Mouse (Mus musculus) limb, embryonic 12.5 days (tissue): Measurements from ENCODE around the gene Susd1. TPM values are rescaled to one million over a fixed set of nuclear protein-coding genes. Genes with fewer than 3 reads are reported as not detected.

Experiments
- ATAC-seq: fragments of 200-750 bp; cut with Nextera tagmentation; 2 replicates; pipeline ENCODE4 v1.8.0; 2017; ENCODE audit warnings: low read depth, moderate TSS enrichment; ENCODE audit not compliant: insufficient number of reproducible peaks, insufficient read depth, low FRiP score, low TSS enrichment
- H3K27ac ChIP-seq: fragments of 300-500 bp; sonication (generic); 2 replicates; pipeline ENCODE4 v1.5.1; 2016; ENCODE audit warnings: mild to moderate bottlenecking, moderate library complexity
- H3K27me3 ChIP-seq: fragments of 300-500 bp; sonication (generic); 2 replicates; pipeline ENCODE4 v1.6.1; 2016; ENCODE audit warnings: mild to moderate bottlenecking, moderate library complexity
- H3K36me3 ChIP-seq: fragments of 300-500 bp; sonication (generic); 2 replicates; pipeline ENCODE4 v1.6.1; 2016; ENCODE audit warnings: mild to moderate bottlenecking, moderate library complexity
- H3K4me1 ChIP-seq: fragments of 300-500 bp; sonication (generic); replicated peaks from 2 replicates; pipeline ENCODE4 v1.6.1; 2016
- H3K4me2 ChIP-seq: fragments of 300-500 bp; sonication (generic); 2 replicates; pipeline ENCODE4 v1.6.1; 2016; ENCODE audit warnings: mild to moderate bottlenecking, moderate library complexity
- H3K4me3 ChIP-seq: fragments of 300-500 bp; sonication (generic); replicated peaks from 2 replicates; pipeline ENCODE4 v1.5.1; 2016; ENCODE audit warnings: mild to moderate bottlenecking
- H3K9ac ChIP-seq: fragments of 300-500 bp; sonication (generic); replicated peaks from 2 replicates; pipeline ENCODE4 v1.6.1; 2016; ENCODE audit warnings: mild to moderate bottlenecking, moderate library complexity
- H3K9me3 ChIP-seq: fragments of 300-500 bp; sonication (generic); 2 replicates; pipeline ENCODE4 v1.6.1; 2016; ENCODE audit warnings: mild to moderate bottlenecking, moderate library complexity
- WGBS: fragments of 180-500 bp; shearing (Covaris S2); methylation state at CpG from one replicate; pipeline ENCODE4 v1.1.7; 2016; 5-methylcytosine and 5-hydroxymethylcytosine counted together
- polyA plus RNA-seq: library from polyadenylated mRNA; unstranded; fragments of >200 nt; fragmentation: Nextera tagmentation; extraction: Ambion mirVana; gene quantifications from 2 replicates; pipeline ENCODE4 v1.2.1, GENCODE M21; 2016

The Susd1 gene
- polyA plus RNA-seq, 1 experiment from 2014 or later, result 1.2 TPM

DNA sequence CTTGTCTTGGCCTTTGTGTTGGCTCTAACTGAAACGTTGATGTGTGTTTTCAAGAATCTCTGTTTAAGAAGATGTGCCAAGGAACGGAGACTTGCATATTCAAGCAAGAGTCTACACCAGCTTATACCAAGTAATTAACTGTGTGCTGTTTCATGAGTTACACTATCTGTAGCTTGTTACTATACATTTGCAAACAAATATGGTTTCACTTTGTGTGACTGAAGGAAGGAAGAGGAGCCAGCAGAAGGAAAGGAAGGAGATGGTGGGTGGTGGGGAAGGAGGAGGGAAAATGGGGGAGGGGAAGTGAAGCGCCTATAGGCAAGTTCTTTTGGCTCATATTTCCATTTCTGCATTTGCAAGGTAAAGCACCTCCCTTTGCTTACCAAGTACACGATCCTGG is 58.0 kb downstream of the Susd1 start:
- Histone ChIP-seq H3K4me1 (0 out of 2 replicates have a peak, but pooled peaks cover 10% of the 10 kb centered on the region), H3K27me3 (0 out of 2 replicates have a peak, but pooled peaks cover 3% of the 10 kb centered on the region), H3K36me3 (no peaks in the 10 kb centered on the region), H3K4me2 (no peak overlapping the region), H3K9me3 (no peaks in the 10 kb centered on the region), H3K9ac (no peak overlapping the region), H3K4me3 (no peak overlapping the region), H3K27ac (no peak overlapping the region)
- 84% methylated on average over 4 of the region's 4 CpGs for WGBS
- no peak for ATAC-seq

- H3K4me3 ChIP-seq, result no peak overlapping the region
- no peak for ATAC-seq
- H3K27ac ChIP-seq, result no peak overlapping the region
Measured at GRCm38 (mm10) chr4:59379876-59380275, 58.6 kb downstream of the Susd1 start.

DNA sequence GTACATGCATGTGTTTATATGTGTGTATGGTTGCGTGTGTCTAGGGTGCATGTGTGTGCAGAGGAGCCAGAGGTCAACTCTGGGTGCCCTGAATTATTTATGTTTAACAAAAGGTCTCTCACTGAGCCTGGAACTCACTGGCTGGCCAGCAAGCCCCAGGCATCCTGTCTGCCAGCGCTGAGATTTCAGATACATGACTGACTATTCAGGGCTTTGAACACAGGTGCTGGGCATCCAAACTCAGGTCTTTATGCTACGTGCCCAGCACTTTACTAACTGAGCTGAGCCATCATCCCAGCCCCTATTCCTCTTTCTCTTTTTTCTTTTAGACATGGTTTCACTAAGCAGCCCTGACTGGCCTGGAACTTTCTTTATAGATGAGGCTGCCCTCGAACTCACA is 59.8 kb downstream of the Susd1 start:
- WGBS, result 90% methylated on average over 4 of the region's 4 CpGs
- Histone ChIP-seq H3K9ac (no peak overlapping the region), H3K27me3 (no peaks in the 10 kb centered on the region), H3K36me3 (no peaks in the 10 kb centered on the region), H3K4me3 (no peak overlapping the region), H3K9me3 (no peaks in the 10 kb centered on the region), H3K4me2 (no peak overlapping the region), H3K4me1 (0 out of 2 replicates have a peak, but pooled peaks cover 6% of the 10 kb centered on the region), H3K27ac (no peak overlapping the region)
- no peak for ATAC-seq

More at GRCm38 (mm10) chr4:59379876-59380275, 58.6 kb downstream of the Susd1 start:
- Histone ChIP-seq H3K36me3 (no peaks in the 10 kb centered on the region), H3K4me1 (0 out of 2 replicates have a peak, but pooled peaks cover 10% of the 10 kb centered on the region), H3K9ac (no peak overlapping the region), H3K4me2 (no peak overlapping the region), H3K9me3 (no peaks in the 10 kb centered on the region), H3K27me3 (0 out of 2 replicates have a peak, but pooled peaks cover 3% of the 10 kb centered on the region)
- WGBS, result 80% methylated on average over 5 of the region's 5 CpGs

DNA sequence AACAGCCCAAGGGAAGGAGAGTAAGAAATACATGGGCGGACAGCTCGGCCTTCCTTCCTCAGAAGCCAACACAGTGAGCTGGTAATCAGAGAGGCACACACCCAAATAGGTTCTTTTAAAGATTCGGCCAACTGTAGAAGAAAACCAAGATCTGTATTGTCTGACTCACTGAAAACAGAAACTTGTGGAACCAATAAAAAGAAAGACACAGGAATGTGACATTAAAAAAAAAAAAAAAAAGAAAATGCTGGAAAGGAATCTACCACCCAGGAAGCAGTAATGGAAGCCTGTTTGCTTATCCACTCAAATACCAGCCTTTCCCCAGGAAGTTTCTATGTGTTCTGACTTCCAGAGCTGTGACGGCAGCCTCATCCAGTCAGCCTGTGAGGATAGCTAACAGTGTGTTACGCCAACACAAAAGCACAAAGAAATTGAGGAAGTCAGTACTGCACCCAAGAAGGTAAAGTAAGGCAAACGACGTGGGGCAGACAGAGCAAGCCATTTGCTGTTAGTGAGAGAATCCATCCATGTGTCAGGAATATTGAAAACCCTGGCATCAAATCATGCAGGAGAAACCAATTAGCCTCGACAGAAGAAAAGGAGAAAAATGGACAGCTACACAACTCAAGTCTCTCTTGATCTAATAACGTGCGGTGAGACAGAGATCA is 64.0 kb downstream of the Susd1 start:
- H3K4me1 ChIP-seq, result no peaks in the 10 kb centered on the region; the same call in 1 of the 2 replicates
- WGBS, result 61% methylated on average over 10 of the region's 10 CpGs
- no peaks in the 10 kb centered on the region for H3K9me3 ChIP-seq
- H3K27ac ChIP-seq, result no peak overlapping the region
- no peak overlapping the region for H3K9ac ChIP-seq
- H3K36me3 ChIP-seq, result no peaks in the 10 kb centered on the region
- H3K4me2 ChIP-seq, result no peak overlapping the region
- H3K4me3 ChIP-seq, result no peak overlapping the region
- no peak for ATAC-seq
- no peaks in the 10 kb centered on the region for H3K27me3 ChIP-seq

DNA sequence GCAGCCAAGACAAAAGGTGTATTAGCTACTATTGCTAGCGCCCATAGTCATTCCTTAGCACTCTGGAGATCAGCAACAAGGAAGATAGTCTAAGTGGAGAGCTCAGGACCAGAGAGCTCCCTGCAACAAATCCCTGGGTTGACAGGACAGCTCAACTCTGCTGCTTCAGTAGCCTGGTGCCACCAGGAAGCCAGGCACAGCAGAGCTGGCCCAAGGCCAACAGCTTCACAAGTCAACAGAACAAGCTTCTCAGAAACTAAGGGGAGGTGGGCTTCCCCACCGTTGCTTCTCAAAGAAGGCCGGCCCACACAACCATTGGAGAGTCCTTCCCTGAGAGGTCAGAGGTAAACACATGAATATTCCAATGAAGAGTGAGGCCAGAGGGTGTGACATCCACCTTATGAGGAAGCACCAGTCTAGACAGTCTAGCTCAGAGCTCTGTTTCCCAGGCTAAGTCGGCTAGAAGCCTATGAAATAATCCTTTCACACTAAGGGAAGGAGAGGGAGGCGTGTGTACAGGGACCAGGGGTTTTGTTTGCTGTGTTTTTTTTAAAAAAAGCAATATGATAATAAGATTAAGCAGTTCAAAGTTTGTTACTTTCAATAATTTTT is 65.8 kb downstream of the Susd1 start:
- H3K27ac ChIP-seq, result no peak overlapping the region
- no peak overlapping the region for H3K9ac ChIP-seq
- 74% methylated on average over 5 of the region's 5 CpGs for WGBS
- no peaks in the 10 kb centered on the region for H3K9me3 ChIP-seq
- H3K27me3 ChIP-seq, result no peaks in the 10 kb centered on the region
- ATAC-seq, result no peak
- no peak overlapping the region for H3K4me3 ChIP-seq
- H3K4me2 ChIP-seq, result no peak overlapping the region
- H3K36me3 ChIP-seq, result no peaks in the 10 kb centered on the region
- no peaks in the 10 kb centered on the region; the same call in 1 of the 2 replicates for H3K4me1 ChIP-seq

GRCm38 (mm10) chr4:59371910-59372309 is 66.5 kb downstream of the Susd1 start:
- no peaks in the 10 kb centered on the region for H3K9me3 ChIP-seq
- H3K9ac ChIP-seq, result no peak overlapping the region
- H3K4me2 ChIP-seq, result no peak overlapping the region
- H3K27ac ChIP-seq, result no peak overlapping the region
- H3K4me1 ChIP-seq, result no peaks in the 10 kb centered on the region; the same call in 1 of the 2 replicates
- no peaks in the 10 kb centered on the region for H3K27me3 ChIP-seq
- ATAC-seq, result no peak
- WGBS, result 84% methylated on average over 5 of the region's 5 CpGs
- H3K4me3 ChIP-seq, result no peak overlapping the region
- no peaks in the 10 kb centered on the region for H3K36me3 ChIP-seq

DNA sequence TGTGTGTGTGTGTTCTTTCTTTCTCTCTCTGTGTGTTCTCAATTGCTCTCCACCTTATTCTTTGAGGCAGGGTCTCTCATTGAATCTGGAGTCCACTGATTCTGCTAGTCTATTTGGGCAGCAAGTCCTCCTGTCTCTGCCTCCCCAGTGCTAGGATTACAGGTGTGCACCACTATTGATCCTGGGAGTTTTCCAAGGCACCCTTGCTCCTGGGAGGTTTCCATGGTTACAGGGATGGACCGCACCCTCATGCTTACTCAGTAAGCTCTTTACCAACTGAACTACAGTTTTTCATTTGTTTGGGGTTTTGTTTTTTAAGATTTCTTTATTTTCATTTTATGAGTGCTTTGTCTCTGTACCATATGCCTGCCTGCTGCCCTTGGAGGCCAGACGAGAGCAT is 68.5 kb downstream of the Susd1 start:
- ATAC-seq, result no peak
- Histone ChIP-seq H3K27ac (no peak overlapping the region), H3K4me2 (no peak overlapping the region), H3K9ac (no peak overlapping the region), H3K4me3 (no peak overlapping the region), H3K36me3 (no peaks in the 10 kb centered on the region), H3K27me3 (no peaks in the 10 kb centered on the region), H3K4me1 (no peaks in the 10 kb centered on the region; the same call in 1 of the 2 replicates), H3K9me3 (no peaks in the 10 kb centered on the region)
- 93% methylated on average over 2 of the region's 2 CpGs for WGBS

DNA sequence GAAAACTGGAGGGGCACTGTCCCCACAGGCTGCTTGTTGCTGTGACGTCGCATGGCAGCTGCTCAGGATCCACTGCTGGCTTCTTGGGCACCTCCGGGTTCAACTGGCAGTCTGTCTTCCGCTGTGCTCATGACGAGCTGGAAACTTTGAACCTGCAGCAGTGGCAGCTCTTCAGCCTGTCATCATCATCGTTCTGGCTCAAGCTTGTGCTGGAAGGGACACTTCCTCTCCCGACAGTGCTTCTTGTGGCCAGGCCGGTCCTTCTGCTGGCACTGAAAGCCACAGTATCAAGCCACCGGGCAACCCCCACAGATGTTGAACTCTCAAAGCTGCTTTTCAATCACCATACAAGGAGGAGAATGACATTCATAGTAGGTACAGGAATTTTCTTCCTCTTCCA is 70.3 kb downstream of the Susd1 start:
- 84% methylated on average over 9 of the region's 9 CpGs for WGBS
- no peaks in the 10 kb centered on the region for H3K27me3 ChIP-seq

GRCm38 (mm10) chr4:59366206-59366605 is 72.2 kb downstream of the Susd1 start:
- Histone ChIP-seq H3K4me2 (no peak overlapping the region), H3K36me3 (no peaks in the 10 kb centered on the region), H3K4me3 (no peak overlapping the region), H3K9ac (no peak overlapping the region), H3K9me3 (no peaks in the 10 kb centered on the region), H3K4me1 (peaks cover 13% of the 10 kb centered on the region), H3K27ac (no peak overlapping the region), H3K27me3 (no peaks in the 10 kb centered on the region)
- no peak for ATAC-seq
- 87% methylated on average over 9 of the region's 9 CpGs for WGBS

More for the DNA sequence above, 70.3 kb downstream of the Susd1 start:
- H3K9me3 ChIP-seq, result no peaks in the 10 kb centered on the region
- peaks cover 13% of the 10 kb centered on the region for H3K4me1 ChIP-seq
- no peaks in the 10 kb centered on the region for H3K36me3 ChIP-seq
- no peak overlapping the region for H3K9ac ChIP-seq
- no peak overlapping the region for H3K4me2 ChIP-seq
- no peak overlapping the region for H3K4me3 ChIP-seq
- no peak overlapping the region for H3K27ac ChIP-seq
- no peak for ATAC-seq

GRCm38 (mm10) chr4:59365571-59365970 is 72.9 kb downstream of the Susd1 start:
- no peak overlapping the region for H3K9ac ChIP-seq
- no peaks in the 10 kb centered on the region for H3K36me3 ChIP-seq
- peaks cover 13% of the 10 kb centered on the region for H3K4me1 ChIP-seq
- no peaks in the 10 kb centered on the region for H3K9me3 ChIP-seq
- H3K4me3 ChIP-seq, result no peak overlapping the region
- WGBS, result 90% methylated on average over 12 of the region's 12 CpGs
- H3K27me3 ChIP-seq, result no peaks in the 10 kb centered on the region
- no peak overlapping the region for H3K4me2 ChIP-seq
- no peak for ATAC-seq
- H3K27ac ChIP-seq, result no peak overlapping the region

- H3K9ac ChIP-seq, result no peak overlapping the region
- no peaks in the 10 kb centered on the region for H3K36me3 ChIP-seq
- H3K27ac ChIP-seq, result no peak overlapping the region
- no peak overlapping the region for H3K4me3 ChIP-seq
- 57% methylated on average over 10 of the region's 10 CpGs for WGBS
- ATAC-seq, result no peak
- H3K27me3 ChIP-seq, result no peaks in the 10 kb centered on the region
- no peak overlapping the region; the same call in 1 of the 2 replicates for H3K4me2 ChIP-seq
- H3K9me3 ChIP-seq, result no peaks in the 10 kb centered on the region
- peaks cover 13% of the 10 kb centered on the region for H3K4me1 ChIP-seq
Measured at GRCm38 (mm10) chr4:59364229-59365173, 73.9 kb downstream of the Susd1 start.
